Mouse (Mus musculus) adrenal gland, postnatal 25 days (tissue): ENCODE results near the gene Zfp2. TPM values are rescaled to one million over a fixed set of nuclear protein-coding genes. Genes with fewer than 3 reads are reported as not detected.
A peak's percentile ranks its signal among the peaks of the same experiment; 100 is the strongest.

ENCODE experiments used
- DNase-seq: peaks from one replicate; pipeline ENCODE4 v3.0.0; 2021; ENCODE audit warnings: mixed read lengths
- total RNA-seq: library from RNA; stranded (reverse); gene quantifications from 2 replicates; pipeline ENCODE4 v1.2.3, GENCODE M21; 2021

Gene Zfp2
- total RNA-seq, 1 experiment from 2014 or later: 11.2 TPM

DNA sequence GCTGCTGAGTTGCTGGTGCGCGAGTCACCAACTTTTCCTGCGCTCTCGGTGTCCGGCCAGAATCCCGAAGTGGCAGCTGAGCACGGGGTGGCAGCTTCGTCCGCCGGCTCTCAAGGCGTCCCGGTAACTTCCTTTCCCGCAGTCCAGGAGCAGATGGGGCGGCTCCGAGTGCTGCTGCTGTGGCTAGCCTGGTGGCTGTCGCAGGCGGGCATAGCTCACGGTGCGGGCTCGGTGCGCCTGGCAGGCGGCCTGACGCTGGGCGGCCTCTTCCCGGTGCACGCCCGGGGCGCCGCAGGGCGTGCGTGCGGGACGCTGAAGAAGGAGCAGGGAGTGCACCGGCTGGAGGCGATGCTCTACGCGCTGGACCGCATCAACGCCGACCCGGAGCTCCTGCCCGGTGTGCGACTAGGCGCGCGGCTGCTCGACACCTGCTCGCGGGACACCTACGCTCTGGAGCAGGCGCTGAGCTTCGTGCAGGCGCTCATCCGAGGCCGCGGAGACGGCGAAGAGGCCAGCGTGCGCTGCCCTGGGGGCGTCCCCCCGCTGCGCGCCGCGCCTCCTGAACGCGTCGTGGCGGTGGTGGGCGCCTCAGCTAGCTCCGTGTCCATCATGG lies 64.9 kb downstream of the Zfp2 start:
- DNase-seq: peak; percentile 16

- no peak for DNase-seq
Observed at GRCm38 (mm10) chr11:50850177-50850735, 65.7 kb downstream of the Zfp2 start, which contains the start of gene Grm6. Grm6 (plus strand) TSS chr11:50850685.

GRCm38 (mm10) chr11:50849310-50849709 lies 66.7 kb downstream of the Zfp2 start:
- DNase-seq: no peak

Other genes starting within 250 kb of the Zfp2 start
- gene Zfp354c, start 88.4 kb downstream of the Zfp2 start, total RNA-seq: 5.5 and 5.6 TPM in 2 replicates
- gene Zfp879, start 74.6 kb downstream of the Zfp2 start, total RNA-seq: 0.62 and 1.0 TPM in 2 replicates
- not detected in 2 replicates for gene Grm6, start 65.5 kb downstream of the Zfp2 start, total RNA-seq
- 4.7 and 6.3 TPM in 2 replicates for gene Zfp454, start 28.5 kb downstream of the Zfp2 start, total RNA-seq
- 3.4 and 4.1 TPM in 2 replicates for gene Zfp354b, start 15.5 kb upstream of the Zfp2 start, total RNA-seq
- not detected in 2 replicates for gene 4933414I15Rik, start 27.6 kb upstream of the Zfp2 start, total RNA-seq
- not detected in 2 replicates for gene Prop1, start 37.6 kb upstream of the Zfp2 start, total RNA-seq
- gene Olfr1378, start 50.4 kb upstream of the Zfp2 start, total RNA-seq: not detected in 2 replicates
- not detected in 2 replicates for gene Olfr1377, start 65.8 kb upstream of the Zfp2 start, total RNA-seq
- not detected in 2 replicates for gene Olfr51, start 87.4 kb upstream of the Zfp2 start, total RNA-seq
- gene Olfr54, start 98.1 kb upstream of the Zfp2 start, total RNA-seq: 0.33 and 0.49 TPM in 2 replicates
- gene Olfr1375, start 131.9 kb upstream of the Zfp2 start, total RNA-seq: not detected in 2 replicates
- gene Zfp354a, start 143.1 kb upstream of the Zfp2 start, total RNA-seq: 8.0 and 8.8 TPM in 2 replicates